Mouse (Mus musculus): ENCODE data around the gene Proca1.
"Not testable (repeated sequence)": the region's sequence is repeated elsewhere in the genome, so short reads cannot be mapped to it uniquely, and the experiment has no call there.

Gene Proca1

DNA sequence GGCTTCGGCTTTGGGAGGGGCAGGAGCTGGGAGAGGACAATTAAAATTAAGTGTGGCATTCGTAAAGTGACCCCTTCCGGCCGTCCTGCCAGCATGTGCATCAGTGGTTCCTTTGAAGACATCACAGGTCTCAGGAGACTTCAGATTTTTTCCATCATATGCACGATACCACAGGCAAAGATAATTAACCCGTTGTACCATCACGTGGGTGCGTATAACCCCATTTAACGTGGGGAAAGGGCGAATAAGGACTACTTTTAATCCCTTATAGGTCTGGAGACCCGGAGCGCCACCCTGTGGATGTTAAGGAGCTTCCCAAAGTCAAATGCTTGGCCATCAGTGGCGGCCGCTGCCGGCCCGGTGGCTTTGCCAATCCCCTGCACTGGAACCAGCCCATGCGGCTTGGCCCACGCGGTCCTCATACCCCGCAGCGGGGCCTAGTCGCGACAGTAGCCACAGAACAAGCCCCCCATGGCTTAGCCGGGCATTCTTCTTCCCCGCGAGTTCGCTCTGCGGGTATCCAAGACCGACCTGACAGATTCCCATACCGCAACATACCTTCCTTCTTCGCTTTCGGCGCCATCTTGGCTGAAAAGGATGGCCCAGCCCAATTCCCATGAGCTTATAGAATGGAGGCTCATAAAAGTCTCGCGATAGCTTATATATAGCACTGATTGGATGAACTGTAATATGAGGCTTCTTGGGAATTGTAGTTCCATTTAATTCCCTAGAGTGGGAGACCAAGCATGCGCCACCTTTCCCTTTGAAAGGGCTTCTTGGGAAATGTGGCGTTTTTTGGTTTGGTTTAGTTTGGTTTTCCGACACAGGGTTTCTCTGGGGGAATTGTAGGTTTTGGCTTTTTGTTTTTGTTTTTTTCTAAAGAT lies 10.0 kb upstream of the Proca1 start, which contains the start of gene Rpl23a:
Gene Rpl23a, minus strand, starts transcription at position 624 of the 884 bp plus-strand sequence.
- DNase-seq, result peak; percentile 89 to 90

DNA sequence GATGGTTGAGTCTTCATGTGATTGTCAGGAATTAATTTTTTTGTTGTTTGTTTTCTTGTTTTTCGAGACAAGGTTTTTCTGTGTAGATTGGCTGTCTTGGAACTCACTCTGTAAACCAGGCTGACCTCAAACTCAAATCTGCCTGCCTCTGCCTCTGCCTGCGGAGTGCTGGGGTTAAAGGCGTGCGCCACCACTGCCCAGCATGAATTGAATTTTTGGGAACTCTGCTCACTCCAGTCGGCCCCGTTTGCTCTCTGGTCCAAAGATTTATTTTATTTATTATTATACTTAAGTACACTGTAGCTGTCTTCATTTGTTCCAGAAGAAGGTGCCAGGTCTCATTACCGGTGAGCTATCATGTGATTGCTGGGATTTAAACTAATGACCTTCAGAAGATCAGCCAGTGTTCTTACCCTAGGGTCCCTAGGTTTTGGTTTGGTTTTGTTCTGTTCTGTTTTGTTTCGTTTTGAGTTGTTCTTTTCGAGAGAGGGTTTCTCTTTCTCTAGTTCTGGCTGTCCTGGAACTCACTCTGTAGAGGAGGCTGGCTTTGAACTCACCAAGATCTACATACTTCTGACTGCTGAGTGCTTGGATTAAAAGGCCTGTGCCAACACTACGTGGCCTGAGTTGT lies 9.2 kb upstream of the Proca1 start:
- DNase-seq, result peak in 1 of 2 experiments; percentile 22

DNA sequence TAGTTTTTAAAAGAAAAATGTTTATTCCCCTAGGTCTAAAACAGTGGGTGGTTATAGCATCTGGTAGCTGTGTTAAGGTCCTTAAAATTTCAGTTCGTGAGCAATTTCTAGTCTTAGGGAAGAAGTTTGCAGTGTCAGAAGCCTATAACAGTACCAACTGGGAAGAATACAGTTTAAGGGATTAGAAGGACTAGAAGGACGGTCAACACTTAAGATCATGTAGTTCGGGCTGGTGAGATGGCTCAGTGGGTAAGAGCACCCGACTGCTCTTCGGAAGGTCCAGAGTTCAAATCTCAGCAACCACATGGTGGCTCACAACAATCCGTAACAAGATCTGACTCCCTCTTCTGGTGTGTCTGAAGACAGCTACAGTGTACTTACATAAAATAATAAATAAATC lies 8.5 kb upstream of the Proca1 start:
- DNase-seq, result not testable (repeated sequence)

DNA sequence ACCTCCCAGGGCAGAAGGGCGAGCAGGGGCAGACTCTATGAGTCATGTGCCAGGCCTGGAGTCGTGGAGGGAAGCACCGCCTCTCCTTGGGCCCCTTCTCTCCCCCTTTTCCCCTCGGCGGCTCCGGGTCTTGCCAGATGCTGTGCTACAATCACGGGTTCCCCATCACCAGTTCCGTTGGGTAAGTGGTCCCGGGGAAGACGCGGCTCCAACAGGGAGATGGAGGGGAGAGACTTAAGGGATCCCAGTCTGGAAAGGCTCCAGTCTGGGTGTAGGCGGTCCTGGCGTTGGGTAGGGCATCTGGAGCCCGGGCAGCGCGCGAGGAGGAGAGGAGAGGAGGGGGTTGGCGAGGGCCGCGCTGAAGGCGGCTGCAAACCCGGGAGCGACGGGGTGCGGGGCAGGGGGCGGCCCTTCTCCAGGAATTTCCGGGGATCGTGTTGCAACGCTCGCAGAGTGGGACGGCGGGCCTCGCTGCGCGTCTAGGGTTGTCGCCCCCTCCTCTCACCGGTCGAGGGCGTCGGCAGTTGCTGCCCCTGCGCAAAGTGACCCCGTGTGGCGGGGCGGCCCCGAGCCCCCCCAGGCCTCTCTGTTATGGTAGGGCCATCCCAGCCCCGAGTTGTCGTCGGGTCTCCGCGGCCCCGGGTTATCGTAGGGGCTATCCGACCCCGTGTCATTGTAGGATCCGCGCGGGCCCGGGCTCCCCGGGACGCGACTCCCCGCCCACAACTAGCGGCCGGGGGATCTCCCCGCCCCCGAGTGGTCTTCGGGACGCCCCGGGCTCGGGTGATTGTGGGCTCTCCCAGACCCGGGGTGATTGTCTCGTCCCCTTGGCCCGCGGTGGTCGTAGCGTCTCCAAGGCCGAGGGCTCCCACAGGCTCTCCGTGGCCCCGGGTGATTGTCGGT lies 4.6 kb upstream of the Proca1 start, which contains the start of gene Rab34:
Gene Rab34, plus strand, starts transcription at position 100 of the 903 bp plus-strand sequence.
- DNase-seq, result peak; percentile 81 to 88

DNA sequence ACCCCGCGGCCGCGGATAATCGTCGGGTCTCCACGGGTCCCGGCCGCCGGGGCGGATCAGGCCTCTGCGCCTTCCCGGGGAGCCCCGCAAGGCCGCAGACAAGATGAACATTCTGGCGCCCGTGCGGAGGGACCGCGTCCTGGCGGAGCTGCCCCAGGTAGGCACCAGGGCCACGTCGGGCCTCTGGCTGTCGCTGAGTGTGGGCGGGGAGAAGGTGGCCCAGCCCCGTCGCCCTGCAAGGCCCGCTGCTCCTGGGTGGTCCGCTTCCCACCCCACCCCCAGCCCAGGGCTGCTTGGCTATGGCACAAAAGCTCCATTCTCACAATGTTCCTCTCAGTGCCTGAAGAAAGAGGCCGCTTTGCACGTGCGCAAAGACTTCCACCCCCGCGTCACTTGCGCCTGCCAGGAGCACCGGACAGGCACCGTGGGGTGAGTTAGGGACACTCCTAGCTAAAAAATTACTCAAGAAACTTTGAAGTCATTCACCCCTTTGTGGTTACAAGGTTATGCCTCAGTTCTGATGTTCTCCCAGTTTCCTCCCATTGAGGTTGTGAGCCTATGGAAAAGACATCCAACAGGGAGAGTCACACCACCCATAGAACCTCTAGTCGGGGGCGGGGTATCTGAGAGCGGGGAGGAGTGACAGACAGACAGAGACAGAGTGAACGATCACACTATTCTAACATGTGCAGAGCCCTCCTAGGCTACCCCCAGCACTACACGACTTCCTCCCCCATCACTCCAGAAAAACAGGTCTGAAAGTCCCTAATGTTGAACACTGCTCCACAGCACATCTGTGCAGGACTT lies 3.8 kb upstream of the Proca1 start:
- DNase-seq, result peak; percentile 78 to 85

DNA sequence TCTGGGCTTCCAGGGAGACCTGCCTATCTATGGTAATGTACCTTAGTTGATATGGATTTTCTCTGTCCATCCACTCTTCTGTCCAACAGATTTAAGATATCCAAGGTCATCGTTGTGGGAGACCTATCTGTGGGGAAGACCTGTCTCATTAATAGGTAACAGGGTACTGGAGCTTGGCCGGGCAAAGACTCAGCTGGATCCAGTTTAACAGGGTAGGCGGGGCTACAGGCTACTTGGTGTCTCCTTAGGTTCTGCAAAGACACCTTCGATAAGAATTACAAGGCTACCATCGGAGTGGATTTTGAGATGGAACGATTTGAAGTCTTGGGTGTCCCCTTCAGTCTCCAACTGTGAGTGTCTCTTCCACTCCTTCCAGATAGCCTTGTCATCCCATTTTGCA lies 3.2 kb upstream of the Proca1 start:
- DNase-seq, result no peak

DNA sequence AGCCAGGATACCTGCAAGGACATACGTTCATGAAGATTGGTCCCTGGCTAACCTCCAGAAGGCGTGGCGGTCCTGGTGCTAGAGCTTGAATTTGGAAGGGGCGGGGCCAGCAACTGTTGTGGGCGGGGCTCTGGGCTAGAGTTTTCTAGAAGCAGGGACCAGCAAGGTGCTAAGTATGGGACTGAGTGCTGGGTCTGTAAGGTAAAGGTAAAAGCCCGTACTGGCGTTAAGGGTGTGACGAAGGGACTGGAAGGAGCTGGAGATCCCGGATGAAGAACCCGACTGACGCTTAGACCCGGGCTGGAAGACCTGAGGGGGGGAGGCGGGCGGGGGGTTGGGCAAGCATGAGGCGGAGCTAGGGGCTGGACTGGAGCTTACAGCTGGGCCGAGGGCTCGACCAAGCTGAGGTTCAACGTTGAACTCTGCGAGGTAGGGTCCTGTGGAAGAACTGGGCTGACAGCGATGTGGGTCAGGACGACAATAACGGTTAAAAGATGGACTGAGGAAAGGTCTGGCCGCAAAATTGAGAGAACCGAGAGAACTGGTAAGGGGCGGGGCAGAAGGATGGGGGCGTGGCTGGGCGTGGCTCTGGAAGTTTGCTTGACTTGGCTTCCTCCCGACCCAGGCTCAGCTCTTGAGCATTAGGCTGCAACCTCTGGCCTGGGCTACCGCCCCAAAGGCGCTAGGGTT lies 1.4 kb downstream of the Proca1 start:
- peak; percentile 70 to 71 for DNase-seq

DNA sequence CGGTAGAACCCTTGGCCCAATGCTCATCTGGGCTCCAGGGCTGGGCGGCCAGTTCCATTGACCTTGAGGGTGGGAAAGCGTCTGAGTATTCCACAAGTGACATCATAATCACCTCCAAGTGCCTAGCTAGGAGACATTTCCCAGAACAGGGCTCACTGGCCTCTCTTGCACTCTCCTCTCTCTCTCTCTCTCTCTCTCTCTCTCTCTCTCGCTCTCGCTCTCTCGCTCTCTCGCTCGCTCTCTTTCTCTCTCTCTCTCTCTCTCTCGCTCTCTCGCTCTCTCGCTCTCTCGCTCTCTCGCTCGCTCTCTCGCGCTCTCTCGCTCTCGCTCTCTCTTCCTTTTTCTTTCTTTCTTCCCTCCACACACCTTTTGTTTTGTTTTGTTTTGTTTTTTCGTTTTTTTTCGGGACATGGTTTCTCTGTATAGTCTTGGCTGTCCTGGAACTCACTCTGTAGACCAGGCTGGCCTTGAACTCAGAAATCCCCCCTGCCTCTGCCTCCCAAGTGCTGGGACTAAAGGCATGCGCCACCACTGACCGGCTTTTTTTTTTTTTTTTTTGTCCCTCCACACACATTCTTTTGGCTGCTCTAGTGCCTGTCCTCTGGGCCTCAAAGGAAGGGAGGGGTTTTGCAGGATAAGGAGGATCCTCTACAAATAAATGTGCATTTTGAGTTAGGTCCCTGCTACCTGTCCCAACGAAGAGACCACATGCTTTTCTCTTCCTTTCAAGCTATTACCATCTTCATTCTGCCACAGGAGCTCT lies 2.1 kb downstream of the Proca1 start:
- DNase-seq, result no peak

DNA sequence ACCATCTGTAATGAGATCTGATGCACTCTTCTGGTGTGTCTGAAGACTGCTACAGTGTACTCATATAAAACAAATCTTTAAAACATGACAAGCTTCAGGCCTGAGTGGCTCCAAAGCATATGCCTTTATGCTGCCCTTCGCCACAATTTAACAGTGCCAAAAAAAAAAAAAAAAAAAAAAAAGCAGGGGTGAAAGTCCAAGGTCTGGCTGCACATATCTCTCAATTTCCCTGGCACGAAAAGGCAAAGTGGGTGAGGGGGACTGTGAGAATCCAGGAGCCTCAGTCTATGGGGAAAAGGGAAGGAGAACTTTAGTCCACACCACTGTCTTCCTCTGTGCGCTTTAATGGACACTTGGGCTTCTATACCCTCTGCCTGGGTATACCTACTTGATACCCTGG lies 9.2 kb downstream of the Proca1 start:
- no peak for DNase-seq

DNA sequence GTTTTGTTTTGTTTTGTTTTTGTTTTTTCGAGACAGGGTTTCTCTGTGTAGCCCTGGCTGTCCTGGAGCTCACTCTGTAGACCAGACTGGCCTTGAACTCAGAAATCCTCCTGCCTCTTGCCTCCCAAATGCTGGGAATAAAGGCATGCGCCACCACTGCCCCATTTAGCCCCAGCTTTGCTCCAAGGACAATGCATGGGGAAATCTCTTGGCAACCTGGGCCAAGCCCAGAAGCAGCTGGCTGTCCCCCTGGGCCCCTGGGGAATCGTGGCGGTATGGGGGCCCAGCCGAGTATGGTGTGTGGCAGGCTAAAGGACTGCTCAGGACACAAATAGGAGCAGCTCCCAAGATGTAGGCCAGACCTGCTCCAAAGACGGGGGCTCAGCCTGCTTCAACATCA lies 11.1 kb downstream of the Proca1 start:
- peak in 1 of 2 experiments; percentile 21 for DNase-seq

DNA sequence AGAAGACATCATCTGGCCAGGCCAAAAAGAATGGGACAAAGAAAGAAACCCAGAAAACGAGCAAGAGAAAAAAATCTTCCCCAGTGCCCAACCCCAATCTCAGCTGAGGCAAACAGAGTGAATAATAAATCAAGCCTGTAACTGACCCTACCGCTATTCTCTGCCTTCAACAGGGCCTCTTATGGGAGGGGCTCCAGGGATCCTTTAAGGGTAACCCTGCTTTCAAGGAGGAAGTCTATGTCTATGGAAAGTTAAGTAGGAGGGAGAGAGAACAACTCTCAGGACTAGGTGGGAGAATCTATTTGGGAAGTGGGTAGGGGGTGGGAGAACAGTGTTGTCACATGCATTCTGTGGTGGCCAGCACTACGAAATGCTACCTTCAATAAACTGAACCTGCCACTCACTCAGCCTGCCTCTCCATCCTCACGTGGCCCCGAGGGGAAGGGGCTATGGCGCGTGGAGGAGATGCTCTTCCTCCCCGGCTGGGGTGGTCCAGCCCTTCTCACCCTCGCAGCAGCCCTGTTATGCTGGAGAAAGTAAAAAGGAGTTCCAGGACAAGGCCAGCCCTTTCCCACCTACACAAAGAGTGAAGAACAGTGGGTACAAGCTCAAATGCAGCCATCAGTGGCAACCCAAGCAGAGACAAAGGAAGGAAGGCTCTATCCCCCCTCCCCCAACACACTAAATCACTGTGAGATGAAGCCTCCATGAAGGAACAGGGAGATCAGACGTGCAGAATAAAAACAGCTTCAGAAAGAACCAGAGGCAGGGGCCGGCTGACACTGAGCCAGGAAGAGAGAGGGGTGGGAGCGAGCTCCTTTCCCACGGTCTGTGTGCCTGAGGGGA lies 12.4 kb downstream of the Proca1 start:
- DNase-seq, result no peak

DNA sequence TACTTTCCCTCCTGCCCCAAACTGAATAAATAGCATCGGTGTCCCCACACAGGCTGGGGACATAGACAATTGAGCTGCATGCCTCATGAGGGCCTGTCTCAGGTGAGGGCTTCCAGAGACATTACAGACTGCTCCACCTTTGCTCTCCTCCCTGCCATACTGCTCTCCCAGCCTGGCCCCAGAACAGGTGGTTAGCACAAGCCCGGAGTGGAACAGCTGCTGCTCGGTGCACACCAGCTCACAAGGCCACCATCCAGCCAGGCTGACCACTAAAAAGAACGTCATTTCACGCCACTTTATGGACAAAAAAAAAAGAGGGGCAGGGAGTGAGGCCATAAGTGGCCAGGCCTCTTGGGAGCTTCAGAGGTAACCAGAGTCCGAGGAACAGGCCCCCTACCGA lies 14.0 kb downstream of the Proca1 start:
- DNase-seq, result no peak

DNA sequence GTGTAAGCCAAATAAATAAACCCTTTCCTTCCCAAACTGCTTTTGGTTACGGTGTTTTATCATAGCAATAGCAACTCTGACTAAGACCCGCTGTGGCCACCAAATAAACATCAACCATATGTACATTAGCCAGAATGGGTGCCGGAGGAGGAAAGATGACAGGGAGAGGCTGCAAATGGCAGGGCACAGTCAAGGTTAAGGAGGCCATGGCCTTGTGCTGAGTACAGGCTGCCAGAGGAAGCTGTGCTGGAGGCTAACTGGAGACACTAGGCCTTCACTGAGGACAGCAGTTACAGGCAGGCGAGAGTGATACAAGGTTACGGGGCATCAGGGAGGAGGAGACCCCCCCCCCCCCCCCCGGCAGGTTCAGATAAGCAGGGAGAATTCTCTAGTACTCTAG lies 16.7 kb downstream of the Proca1 start:
- DNase-seq, result no peak

DNA sequence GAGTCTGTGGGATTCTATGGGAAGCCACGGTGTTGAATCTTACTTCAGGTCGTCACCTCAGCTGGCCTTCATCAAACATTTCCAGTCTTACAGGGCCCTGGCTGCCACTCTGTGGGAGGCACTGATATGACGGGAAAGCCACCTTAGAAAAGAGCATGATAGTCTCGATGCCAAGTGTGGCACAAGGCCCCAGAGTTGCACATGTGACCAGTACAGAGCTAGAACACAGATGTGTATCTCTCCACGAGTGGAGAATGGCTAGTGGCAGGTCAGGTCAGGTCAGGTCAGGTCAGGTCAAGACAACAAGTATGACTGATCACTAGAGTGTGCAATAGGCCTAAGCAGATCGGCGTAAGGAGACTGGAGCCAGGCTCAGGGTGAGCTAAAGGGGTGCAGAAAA lies 17.4 kb downstream of the Proca1 start:
- no peak for DNase-seq

DNA sequence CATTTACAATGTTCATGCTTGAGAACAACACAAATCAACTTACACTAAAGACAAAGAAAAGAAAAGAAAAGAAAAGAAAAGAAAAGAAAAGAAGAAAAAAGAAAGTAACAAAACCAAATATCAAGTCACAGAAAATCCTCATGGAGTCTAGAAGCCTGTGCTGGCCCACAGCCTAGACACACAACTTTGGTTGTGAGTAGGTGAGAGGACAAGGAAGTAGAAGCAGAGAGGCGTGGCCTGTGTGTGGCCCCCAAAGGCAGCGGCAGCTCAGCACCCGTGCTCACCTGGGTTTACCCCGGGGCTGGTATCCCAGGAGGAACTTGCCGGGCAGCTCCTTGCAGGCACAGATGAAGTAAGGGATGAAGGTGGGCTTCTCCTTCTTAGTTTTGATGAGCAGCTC lies 18.3 kb downstream of the Proca1 start:
- DNase-seq, result no peak

DNA sequence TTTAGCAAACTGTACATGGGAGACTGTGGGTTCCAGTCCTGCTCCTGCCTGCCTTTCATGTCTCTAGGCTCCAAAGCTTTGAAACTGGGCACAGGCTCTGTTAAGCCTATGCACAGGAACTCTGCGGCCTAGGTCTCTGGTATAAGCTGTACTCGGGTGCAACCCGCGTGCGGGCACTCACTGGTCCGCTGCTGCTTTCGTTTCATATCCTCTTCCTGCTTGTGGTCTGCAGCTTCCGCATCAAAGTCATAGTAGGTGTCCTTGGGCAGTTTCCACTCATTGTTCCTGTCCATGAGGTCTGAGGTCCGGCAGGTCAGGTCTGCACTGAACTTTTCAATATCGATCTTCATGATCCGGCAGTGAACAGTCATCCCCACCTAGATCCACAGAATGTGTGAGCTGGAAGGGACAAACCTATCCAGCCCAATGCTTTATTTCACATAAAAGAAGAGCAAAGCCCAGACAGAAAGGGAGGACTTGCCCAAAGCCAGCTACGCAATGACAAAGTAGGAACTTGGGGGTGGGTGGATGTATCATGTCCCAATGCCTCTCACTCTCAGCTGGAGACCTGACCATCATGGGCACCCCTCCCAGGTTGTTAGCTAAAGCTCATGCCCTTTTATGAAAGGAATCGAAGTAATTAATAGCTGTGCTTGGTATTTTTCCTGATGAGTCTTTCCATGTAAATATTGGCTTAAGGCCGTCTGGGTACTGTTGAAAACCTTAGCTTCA lies 20.1 kb downstream of the Proca1 start:
- DNase-seq, result no peak

DNA sequence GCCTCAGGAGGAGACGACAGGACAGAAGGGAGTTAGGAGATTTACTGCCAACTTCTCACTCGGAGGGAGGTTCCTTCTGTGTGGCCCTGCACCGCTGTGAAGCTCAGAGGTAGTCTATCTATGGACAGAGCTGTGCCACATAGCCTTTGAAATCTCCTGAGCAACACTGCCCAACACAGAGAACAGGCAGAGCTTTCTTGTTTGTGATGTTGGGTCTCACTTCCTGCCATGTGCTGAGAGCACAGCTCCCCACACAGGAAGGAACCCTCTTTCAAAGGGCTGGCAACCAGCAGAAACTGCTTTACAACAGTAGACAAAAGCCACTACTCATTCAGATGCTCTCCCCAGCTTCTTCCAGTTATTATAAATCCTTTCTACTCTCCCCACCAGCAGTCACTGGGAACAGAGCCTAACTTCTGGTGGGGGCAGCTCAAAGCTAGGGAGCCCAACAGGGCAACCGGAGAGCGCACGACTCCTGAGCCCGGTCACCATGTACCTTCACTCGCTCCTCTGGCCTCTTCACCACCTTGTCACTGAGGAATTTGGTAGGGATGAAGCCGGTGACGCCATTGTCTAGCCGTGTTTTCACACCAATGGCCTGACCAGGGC lies 22.6 kb downstream of the Proca1 start:
- DNase-seq, result peak in 1 of 2 experiments; percentile 27

DNA sequence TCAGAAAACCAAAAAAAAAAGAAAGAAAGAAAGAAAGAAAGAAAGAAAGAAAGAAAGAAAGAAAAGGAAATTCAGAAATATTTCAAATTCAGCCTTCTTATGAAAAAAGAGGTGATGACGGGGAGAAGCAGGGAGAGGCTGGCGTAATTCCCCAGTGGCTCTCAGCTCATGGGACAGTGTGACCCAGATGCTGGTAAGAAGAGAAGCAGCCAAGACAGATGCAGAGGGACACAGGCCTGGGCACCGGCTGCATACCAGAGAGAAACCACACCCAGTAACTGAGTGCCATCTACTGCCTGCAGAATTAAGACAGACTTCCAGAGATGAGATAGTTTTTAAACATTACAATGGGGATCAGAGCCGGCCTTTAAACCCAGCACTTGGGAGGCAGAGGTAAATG lies 30.4 kb downstream of the Proca1 start:
- no peak for DNase-seq

DNA sequence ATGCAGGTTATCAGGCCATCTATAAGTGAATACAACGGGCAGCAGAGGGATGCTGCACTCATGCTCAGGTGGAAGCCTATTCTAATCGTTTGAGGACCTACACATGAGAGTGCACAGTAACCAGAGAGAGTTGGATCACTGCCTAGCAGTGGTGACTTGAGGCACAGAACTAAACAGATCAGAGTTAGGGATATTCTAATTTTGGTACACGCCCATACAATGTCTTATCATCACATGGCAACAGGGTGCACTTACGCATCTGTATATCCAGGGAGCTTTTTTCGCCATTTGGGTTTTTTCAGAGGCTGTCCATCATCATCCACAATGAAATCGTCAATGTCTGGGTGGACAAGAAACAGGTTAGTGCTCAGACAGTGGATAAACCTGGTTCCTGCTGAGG lies 38.3 kb downstream of the Proca1 start:
- no peak for DNase-seq
